Mouse (Mus musculus) testis, adult 2 months (tissue): ENCODE measurements around the gene Tango2.

Source experiments
- CTCF ChIP-seq: fragments of 200-500 bp; IDR thresholded peaks from 2 replicates; pipeline ENCODE4 v1.5.1; 2012; ENCODE audit warnings: low read depth, mild to moderate bottlenecking, inconsistent platforms, low read length, moderate library complexity; ENCODE audit not compliant: control insufficient read depth, insufficient read depth, insufficient replicate concordance
- POLR2A ChIP-seq: fragments of 200-500 bp; IDR thresholded peaks from 2 replicates; pipeline ENCODE4 v1.6.1; 2012; ENCODE audit warnings: low read depth, mild to moderate bottlenecking, inconsistent platforms, low read length, moderate library complexity; ENCODE audit not compliant: control insufficient read depth

DNA sequence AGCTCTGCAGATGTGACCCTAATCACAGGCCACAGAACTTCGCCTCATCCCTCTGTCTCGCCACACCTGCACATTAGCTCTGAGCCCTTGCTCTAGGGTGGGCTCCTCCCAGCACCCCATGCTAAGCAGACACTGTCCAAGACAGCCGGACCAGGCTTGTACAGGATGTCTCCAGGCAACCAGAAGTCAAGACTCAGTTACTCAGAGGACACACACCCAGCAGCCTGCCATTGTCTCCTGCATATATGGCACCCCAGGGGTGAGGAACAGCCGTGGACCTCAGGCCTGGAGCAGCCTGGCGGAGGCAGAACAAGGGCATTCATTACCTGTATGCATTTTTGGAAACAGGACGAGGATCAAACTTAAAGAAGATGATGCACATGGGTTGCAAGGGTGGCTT, 23.9 kb downstream of the Tango2 start:
- TF ChIP-seq CTCF (no peak), POLR2A (no peak)
